Mouse (Mus musculus): ENCODE measurements around the gene Sarnp.

The Sarnp gene

GRCm38 (mm10) chr10:128817033-128817432 is at the start of gene Sarnp:
Sarnp (plus strand) TSS chr10:128817333.
- DNase-seq, result no peak

GRCm38 (mm10) chr10:128772895-128773294 is 44.2 kb upstream of the Sarnp start:
- peak; percentile 24 for DNase-seq

- DNase-seq, result no peak
Observed at GRCm38 (mm10) chr10:128773685-128774084, 43.4 kb upstream of the Sarnp start.

GRCm38 (mm10) chr10:128778441-128778840 is 38.7 kb upstream of the Sarnp start:
- DNase-seq, result no peak

GRCm38 (mm10) chr10:128779011-128779795 is 37.9 kb upstream of the Sarnp start:
- DNase-seq, result peak; percentile 84

- no peak for DNase-seq
Observed at GRCm38 (mm10) chr10:128780200-128780599, 36.9 kb upstream of the Sarnp start.

- DNase-seq, result no peak
Observed at GRCm38 (mm10) chr10:128790398-128791124, 26.6 kb upstream of the Sarnp start, which contains the start of gene Mmp19. Mmp19 (plus strand) TSS chr10:128790910.

GRCm38 (mm10) chr10:128792041-128792440 is 25.1 kb upstream of the Sarnp start:
- DNase-seq, result no peak

GRCm38 (mm10) chr10:128793258-128793657 is 23.9 kb upstream of the Sarnp start:
- no peak for DNase-seq

- DNase-seq, result no peak
Observed at GRCm38 (mm10) chr10:128794391-128794790, 22.7 kb upstream of the Sarnp start.

- DNase-seq, result no peak
Observed at GRCm38 (mm10) chr10:128795581-128795980, 21.6 kb upstream of the Sarnp start.

- no peak for DNase-seq
Observed at GRCm38 (mm10) chr10:128798676-128799075, 18.5 kb upstream of the Sarnp start.

GRCm38 (mm10) chr10:128801981-128802495 is 15.1 kb upstream of the Sarnp start:
- DNase-seq, result no peak

GRCm38 (mm10) chr10:128802956-128803355 is 14.2 kb upstream of the Sarnp start:
- no peak for DNase-seq

- DNase-seq, result no peak
Observed at GRCm38 (mm10) chr10:128803361-128803760, 13.8 kb upstream of the Sarnp start.

- peak; percentile 50 for DNase-seq
Observed at GRCm38 (mm10) chr10:128803771-128804270, 13.3 kb upstream of the Sarnp start, which contains the start of gene Dnajc14. Dnajc14 (plus strand) TSS chr10:128804062.

- DNase-seq, result peak; percentile 67
Observed at GRCm38 (mm10) chr10:128804271-128805091, 12.7 kb upstream of the Sarnp start, which contains the start of gene Tmem198b. Tmem198b (minus strand) TSS chr10:128804370.

GRCm38 (mm10) chr10:128805092-128806000 is 11.8 kb upstream of the Sarnp start:
- DNase-seq, result peak; percentile 96

- DNase-seq, result no peak
Observed at GRCm38 (mm10) chr10:128806086-128806485, 11.0 kb upstream of the Sarnp start.

GRCm38 (mm10) chr10:128807018-128807417 is 10.1 kb upstream of the Sarnp start:
- no peak for DNase-seq

- DNase-seq, result no peak
Observed at GRCm38 (mm10) chr10:128820217-128820616, 3.1 kb downstream of the Sarnp start.
